Mouse (Mus musculus): ENCODE measurements around the gene Ogfod3. TPM values are rescaled to one million over a fixed set of nuclear protein-coding genes. Genes with fewer than 3 reads are reported as not detected.

Gene Ogfod3
- polyA plus RNA-seq, 1 experiment from 2014 or later: 18.6 TPM

DNA sequence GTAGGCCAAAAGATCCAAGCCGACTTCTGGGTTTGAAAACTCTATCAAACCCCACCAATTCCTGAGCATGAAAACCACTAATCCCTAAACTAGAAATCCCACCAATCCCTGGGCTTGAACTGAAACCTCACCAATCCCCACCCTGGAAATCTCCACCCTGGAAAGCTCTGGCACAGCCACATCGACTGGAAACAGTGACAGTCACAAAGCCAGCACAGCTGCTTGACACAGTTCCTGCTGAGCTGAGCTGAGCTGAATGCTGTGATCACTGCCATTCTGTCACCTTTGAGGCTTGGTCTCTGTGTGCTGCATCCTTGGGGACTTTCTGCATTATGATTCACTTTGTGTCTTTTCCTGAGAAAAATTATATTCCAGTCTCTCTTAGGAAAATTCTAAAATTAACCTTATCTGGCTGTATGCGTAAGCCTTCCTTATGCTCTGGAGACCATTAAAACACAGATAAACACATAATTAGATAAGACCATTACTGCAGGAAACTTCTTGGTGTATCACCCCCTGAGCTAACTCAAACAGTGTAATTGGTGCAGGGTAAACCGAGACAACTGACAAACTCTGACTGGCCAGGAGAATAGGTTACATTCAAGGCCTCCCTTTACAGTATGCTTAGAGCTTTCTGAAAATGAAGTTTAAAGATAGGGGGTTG is 27.2 kb upstream of the Ogfod3 start:
- WGBS: 50% methylated on average over 4 of the region's 4 CpGs
- DNase-seq (ENCODE audit: low spot score): no peak

DNA sequence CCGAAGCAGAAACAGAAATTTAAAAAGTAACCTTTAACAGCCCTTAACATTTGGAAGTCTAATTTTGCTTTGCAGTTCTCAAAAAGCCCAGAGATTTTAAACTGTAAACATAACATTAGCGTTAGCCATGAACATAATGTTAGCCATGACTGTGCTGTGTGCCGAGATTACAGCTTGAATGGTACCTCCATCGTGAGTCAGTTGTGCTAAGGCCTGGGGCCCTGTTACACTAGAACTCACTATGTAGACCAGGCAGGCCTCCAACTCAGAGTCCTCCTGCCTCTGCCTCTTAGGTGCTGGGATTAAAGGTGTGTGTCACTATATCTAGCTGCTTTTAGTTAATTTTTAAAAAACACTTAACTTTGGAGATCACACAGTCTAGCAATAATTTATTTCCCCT is 26.7 kb upstream of the Ogfod3 start:
- Histone ChIP-seq H3K9me3 (replicated peaks; ENCODE audit: control insufficient read depth, low read length) (no peaks in the 10 kb centered on the region), H3K4me3 (ENCODE audit: low read depth, low read length) (no peak overlapping the region), H3K36me3 (ENCODE audit: control insufficient read depth, insufficient read depth, low read length) (peaks cover 12% of the 10 kb centered on the region; the same call in 1 of the 2 replicates), H3K27ac (ENCODE audit: low read depth, low read length) (no peak overlapping the region), H3K27me3 (replicated peaks; ENCODE audit: control insufficient read depth, insufficient read depth, low read length) (no peaks in the 10 kb centered on the region), H3K9ac (ENCODE audit: low read length) (no peak overlapping the region), H3K4me1 (ENCODE audit: control insufficient read depth, insufficient read depth, low read length) (peaks cover 18% of the 10 kb centered on the region), H3K4me2 (ENCODE audit: low read length) (no peak overlapping the region)
- 78% methylated on average over 4 of the region's 4 CpGs for WGBS
- no peak for ATAC-seq
- DNase-seq (ENCODE audit: low spot score): no peak

More for the DNA sequence above, 27.2 kb upstream of the Ogfod3 start:
- no peak for ATAC-seq
- H3K4me2 ChIP-seq (ENCODE audit: low read length): no peak overlapping the region
- no peak overlapping the region for H3K9ac ChIP-seq (ENCODE audit: low read length)
- no peaks in the 10 kb centered on the region for H3K27me3 ChIP-seq (replicated peaks; ENCODE audit: control insufficient read depth, insufficient read depth, low read length)
- H3K9me3 ChIP-seq (replicated peaks; ENCODE audit: control insufficient read depth, low read length): no peaks in the 10 kb centered on the region
- H3K27ac ChIP-seq (ENCODE audit: low read depth, low read length): no peak overlapping the region
- no peak overlapping the region for H3K4me3 ChIP-seq (ENCODE audit: low read depth, low read length)
- H3K36me3 ChIP-seq (ENCODE audit: control insufficient read depth, insufficient read depth, low read length): peaks cover 7% of the 10 kb centered on the region; the same call in 1 of the 2 replicates
- H3K4me1 ChIP-seq (ENCODE audit: control insufficient read depth, insufficient read depth, low read length): peaks cover 19% of the 10 kb centered on the region

DNA sequence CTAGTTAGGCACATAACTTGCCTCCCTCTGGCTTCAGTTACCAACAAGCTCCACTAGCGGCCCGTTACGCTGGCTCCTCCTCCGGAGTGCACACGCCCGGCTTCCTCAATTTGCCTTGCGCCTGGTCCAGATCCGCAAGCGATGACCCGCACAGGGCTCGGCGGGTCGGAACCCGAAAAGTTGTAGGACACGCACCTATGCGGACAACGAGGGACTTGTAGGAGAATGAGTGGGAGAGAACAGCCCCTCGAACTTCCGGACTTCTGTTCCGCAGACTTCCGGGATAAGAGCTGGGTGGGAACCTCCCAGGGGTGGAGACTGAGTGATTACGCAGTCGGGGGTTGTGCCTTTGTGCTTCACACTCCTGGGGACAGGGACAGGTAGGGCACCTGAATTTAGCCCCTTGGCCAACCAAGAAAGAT is 24.5 kb upstream of the Ogfod3 start, which contains the start of gene Cybc1:
TSS of gene Cybc1 (minus strand) at position 305 of the 422 bp plus-strand sequence.
- H3K27me3 ChIP-seq (replicated peaks; ENCODE audit: control insufficient read depth, insufficient read depth, low read length): no peaks in the 10 kb centered on the region
- H3K4me1 ChIP-seq (ENCODE audit: control insufficient read depth, insufficient read depth, low read length): peaks cover 14% of the 10 kb centered on the region
- peak within 1 kb of the TSS; percentile 78 for H3K4me2 ChIP-seq (ENCODE audit: low read length)
- H3K9ac ChIP-seq (ENCODE audit: low read length): peak within 1 kb of the TSS; percentile 74
- H3K9me3 ChIP-seq (replicated peaks; ENCODE audit: control insufficient read depth, low read length): no peaks in the 10 kb centered on the region
- DNase-seq (ENCODE audit: low spot score) (peak; percentile 86), ATAC-seq (peak; percentile 93)
- under 1% methylated on average over 23 of the region's 23 CpGs for WGBS
- peak within 1 kb of the TSS; percentile 3; the same call in 1 of the 2 replicates for H3K27ac ChIP-seq (ENCODE audit: low read depth, low read length)
- peak within 1 kb of the TSS; percentile 70 for H3K4me3 ChIP-seq (ENCODE audit: low read depth, low read length)
- peaks cover 33% of the 10 kb centered on the region for H3K36me3 ChIP-seq (ENCODE audit: control insufficient read depth, insufficient read depth, low read length)

DNA sequence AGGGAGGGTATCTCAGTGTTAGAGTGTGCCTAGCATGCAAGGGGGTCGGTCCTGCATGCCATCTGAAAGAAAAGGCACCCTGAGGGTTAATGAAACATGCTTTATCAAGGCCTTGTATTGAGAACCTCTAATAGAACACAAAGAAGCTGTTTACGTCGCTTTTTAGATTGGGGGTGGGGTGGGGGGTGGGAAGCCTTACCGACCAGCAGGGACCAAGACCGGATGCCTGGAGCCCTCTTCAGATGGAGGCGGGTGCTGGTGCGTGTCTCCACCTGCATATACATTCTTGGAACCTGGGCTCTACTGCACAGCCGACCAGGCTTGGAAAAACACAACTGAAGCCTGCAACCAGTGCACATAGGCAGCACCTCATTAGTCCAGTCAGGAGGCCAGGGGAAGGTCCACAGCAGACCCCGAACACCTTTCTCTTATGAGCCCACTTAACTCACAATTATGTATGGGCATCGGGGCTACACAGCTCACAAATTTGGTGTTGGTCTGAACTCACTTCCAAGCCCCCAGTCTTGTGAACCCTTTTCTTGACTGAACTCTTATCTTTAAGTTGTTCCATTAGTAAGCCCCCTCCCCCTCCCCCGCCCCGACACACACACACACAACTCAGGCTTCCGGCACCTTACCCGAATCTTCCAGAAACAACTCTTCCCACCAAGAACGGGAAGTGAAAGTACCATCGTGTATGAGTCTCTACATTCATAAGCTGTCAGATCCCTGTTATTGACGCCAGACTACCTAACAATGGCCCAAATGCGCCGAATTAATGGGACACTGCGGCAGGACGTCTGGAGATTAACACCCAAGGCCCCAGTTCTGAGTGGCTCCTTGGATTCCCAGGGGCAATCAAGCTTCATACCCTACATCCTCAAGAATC is 23.9 kb upstream of the Ogfod3 start:
- no peak; the same call in 1 of the 2 replicates for ATAC-seq

GRCm38 (mm10) chr11:121221321-121222010 is 17.0 kb upstream of the Ogfod3 start:
- ATAC-seq (no peak), DNase-seq (ENCODE audit: low spot score) (no peak)
- Histone ChIP-seq H3K36me3 (ENCODE audit: control insufficient read depth, insufficient read depth, low read length) (peaks cover 90% of the 10 kb centered on the region), H3K9me3 (replicated peaks; ENCODE audit: control insufficient read depth, low read length) (no peaks in the 10 kb centered on the region), H3K27ac (ENCODE audit: low read depth, low read length) (no peak overlapping the region), H3K4me2 (ENCODE audit: low read length) (no peak overlapping the region), H3K27me3 (replicated peaks; ENCODE audit: control insufficient read depth, insufficient read depth, low read length) (no peaks in the 10 kb centered on the region), H3K4me3 (ENCODE audit: low read depth, low read length) (no peak overlapping the region), H3K9ac (ENCODE audit: low read length) (no peak overlapping the region), H3K4me1 (ENCODE audit: control insufficient read depth, insufficient read depth, low read length) (no peaks in the 10 kb centered on the region)
- 93% methylated on average over 6 of the region's 6 CpGs for WGBS

More for the DNA sequence above, 23.9 kb upstream of the Ogfod3 start:
- Histone ChIP-seq H3K4me1 (ENCODE audit: control insufficient read depth, insufficient read depth, low read length) (peaks cover 14% of the 10 kb centered on the region), H3K9ac (ENCODE audit: low read length) (peak overlapping the region; percentile 74), H3K4me2 (ENCODE audit: low read length) (peak overlapping the region; percentile 78), H3K27ac (ENCODE audit: low read depth, low read length) (no peak overlapping the region), H3K36me3 (ENCODE audit: control insufficient read depth, insufficient read depth, low read length) (peaks cover 40% of the 10 kb centered on the region), H3K4me3 (ENCODE audit: low read depth, low read length) (peak overlapping the region; percentile 70), H3K27me3 (replicated peaks; ENCODE audit: control insufficient read depth, insufficient read depth, low read length) (no peaks in the 10 kb centered on the region), H3K9me3 (replicated peaks; ENCODE audit: control insufficient read depth, low read length) (no peaks in the 10 kb centered on the region)
- DNase-seq (ENCODE audit: low spot score): no peak
- WGBS: 21% methylated on average over 21 of the region's 21 CpGs

- WGBS: 98% methylated on average over 5 of the region's 5 CpGs
- no peak overlapping the region for H3K4me3 ChIP-seq (ENCODE audit: low read depth, low read length)
- no peaks in the 10 kb centered on the region for H3K27me3 ChIP-seq (replicated peaks; ENCODE audit: control insufficient read depth, insufficient read depth, low read length)
- peaks cover 88% of the 10 kb centered on the region for H3K36me3 ChIP-seq (ENCODE audit: control insufficient read depth, insufficient read depth, low read length)
- no peak overlapping the region for H3K9ac ChIP-seq (ENCODE audit: low read length)
- H3K4me2 ChIP-seq (ENCODE audit: low read length): no peak overlapping the region
- no peak overlapping the region for H3K27ac ChIP-seq (ENCODE audit: low read depth, low read length)
- no peaks in the 10 kb centered on the region for H3K9me3 ChIP-seq (replicated peaks; ENCODE audit: control insufficient read depth, low read length)
- no peaks in the 10 kb centered on the region for H3K4me1 ChIP-seq (ENCODE audit: control insufficient read depth, insufficient read depth, low read length)
- ATAC-seq (no peak), DNase-seq (ENCODE audit: low spot score) (no peak)
Observed at GRCm38 (mm10) chr11:121220771-121221170, 16.3 kb upstream of the Ogfod3 start.

DNA sequence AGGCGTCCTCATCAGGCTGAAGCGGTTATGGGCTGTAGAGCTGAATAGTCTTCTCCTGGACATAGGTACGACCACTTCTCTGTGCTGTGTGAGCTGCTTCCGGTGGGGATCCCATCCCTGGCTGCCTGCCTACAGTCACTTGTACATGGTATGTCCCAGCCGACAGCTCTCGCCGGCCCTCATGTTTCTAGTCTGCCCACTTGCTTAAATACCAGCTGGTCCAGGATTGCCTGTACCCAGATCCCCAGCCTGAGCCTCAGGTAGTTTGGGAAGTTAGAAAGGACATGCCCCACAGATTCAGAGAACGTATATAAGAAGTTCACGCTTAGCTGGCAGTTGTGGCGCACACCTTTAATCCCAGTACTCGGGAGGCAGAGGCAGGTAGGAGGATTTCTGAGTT is 15.3 kb upstream of the Ogfod3 start:
- Histone ChIP-seq H3K4me3 (ENCODE audit: low read depth, low read length) (no peak overlapping the region), H3K27me3 (replicated peaks; ENCODE audit: control insufficient read depth, insufficient read depth, low read length) (no peaks in the 10 kb centered on the region), H3K9me3 (replicated peaks; ENCODE audit: control insufficient read depth, low read length) (no peaks in the 10 kb centered on the region), H3K9ac (ENCODE audit: low read length) (no peak overlapping the region), H3K36me3 (ENCODE audit: control insufficient read depth, insufficient read depth, low read length) (peaks cover 82% of the 10 kb centered on the region), H3K4me1 (ENCODE audit: control insufficient read depth, insufficient read depth, low read length) (no peaks in the 10 kb centered on the region), H3K27ac (ENCODE audit: low read depth, low read length) (no peak overlapping the region), H3K4me2 (ENCODE audit: low read length) (no peak overlapping the region)
- 92% methylated on average over 11 of the region's 11 CpGs for WGBS
- ATAC-seq (no peak), DNase-seq (ENCODE audit: low spot score) (no peak)

DNA sequence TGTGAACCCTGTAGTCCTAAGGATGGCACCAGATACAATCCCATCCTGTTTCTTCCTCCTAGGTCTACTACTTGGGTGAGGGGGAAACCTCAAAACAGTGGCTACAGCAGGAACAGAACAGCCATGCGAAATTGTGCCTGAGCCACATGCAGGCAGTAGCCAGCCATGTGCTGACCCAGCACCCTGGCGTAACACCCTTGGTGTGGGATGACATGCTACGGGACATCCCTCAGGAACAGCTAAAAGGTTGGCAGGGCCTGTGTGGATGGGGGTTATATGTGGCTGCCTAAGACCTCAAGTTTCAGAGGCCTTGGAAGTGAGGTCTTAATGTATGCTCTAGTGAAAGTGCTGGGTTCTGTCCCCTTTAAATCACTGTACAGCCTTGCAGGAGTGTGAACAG is 12.3 kb upstream of the Ogfod3 start:
- Histone ChIP-seq H3K4me2 (ENCODE audit: low read length) (no peak overlapping the region), H3K9ac (ENCODE audit: low read length) (no peak overlapping the region), H3K9me3 (replicated peaks; ENCODE audit: control insufficient read depth, low read length) (no peaks in the 10 kb centered on the region), H3K27me3 (replicated peaks; ENCODE audit: control insufficient read depth, insufficient read depth, low read length) (no peaks in the 10 kb centered on the region), H3K4me3 (ENCODE audit: low read depth, low read length) (no peak overlapping the region), H3K27ac (ENCODE audit: low read depth, low read length) (no peak overlapping the region), H3K36me3 (ENCODE audit: control insufficient read depth, insufficient read depth, low read length) (peaks cover 58% of the 10 kb centered on the region), H3K4me1 (ENCODE audit: control insufficient read depth, insufficient read depth, low read length) (no peaks in the 10 kb centered on the region)
- ATAC-seq (no peak), DNase-seq (ENCODE audit: low spot score) (no peak)
- 94% methylated on average over 3 of the region's 3 CpGs for WGBS
